Mouse (Mus musculus): ENCODE results near the gene Grasp. TPM values are rescaled to one million over a fixed set of nuclear protein-coding genes. Genes with fewer than 3 reads are reported as not detected.

Gene Grasp
- polyA plus RNA-seq, 1 experiment from 2014 or later = 1.1 TPM

- Histone ChIP-seq H3K4me1 (ENCODE audit: control insufficient read depth, insufficient read depth, low read depth, low read length) (peaks cover 7% of the 10 kb centered on the region), H3K27ac (ENCODE audit: low read depth, low read length) (no peak overlapping the region), H3K36me3 (ENCODE audit: control insufficient read depth, insufficient read depth, low read length) (peaks cover 11% of the 10 kb centered on the region), H3K9me3 (ENCODE audit: control insufficient read depth, low read length) (no peaks in the 10 kb centered on the region), H3K27me3 (replicated peaks; ENCODE audit: control insufficient read depth, insufficient read depth, low read length) (peaks cover 9% of the 10 kb centered on the region), H3K4me2 (ENCODE audit: low read length) (no peak overlapping the region), H3K4me3 (ENCODE audit: low read length) (no peak overlapping the region), H3K9ac (ENCODE audit: low read depth, low read length) (no peak overlapping the region)
- WGBS = 90% methylated on average over 29 of the region's 29 CpGs
- ATAC-seq = no peak
Measured at GRCm38 (mm10) chr15:101270101-101270820, 46.3 kb downstream of the Grasp start.

DNA sequence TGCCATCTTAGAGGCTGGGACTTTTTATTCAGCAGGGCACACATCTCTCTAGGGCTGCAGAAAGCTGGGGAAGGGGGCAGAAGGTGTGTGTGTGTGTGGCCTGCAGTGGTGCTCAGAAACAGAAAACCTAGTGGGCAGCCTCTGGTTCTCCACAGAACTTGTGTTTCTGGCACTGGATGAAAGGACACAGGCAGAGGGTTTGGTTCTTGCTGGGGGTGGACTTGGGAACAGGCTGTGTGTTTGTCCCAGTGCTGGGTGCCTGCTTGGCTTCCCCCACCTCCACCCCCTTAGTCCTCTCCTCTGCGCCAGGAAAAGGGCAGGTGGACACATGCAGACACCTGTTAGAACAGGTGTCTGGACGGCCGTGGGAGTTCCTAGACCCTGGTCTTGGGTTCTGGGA is 47.1 kb downstream of the Grasp start:
- H3K36me3 ChIP-seq (ENCODE audit: control insufficient read depth, insufficient read depth, low read length) = peaks cover 11% of the 10 kb centered on the region
- H3K4me1 ChIP-seq (ENCODE audit: control insufficient read depth, insufficient read depth, low read depth, low read length) = peaks cover 2% of the 10 kb centered on the region
- no peak overlapping the region for H3K27ac ChIP-seq (ENCODE audit: low read depth, low read length)
- no peak overlapping the region for H3K4me3 ChIP-seq (ENCODE audit: low read length)
- ATAC-seq = no peak
- H3K9ac ChIP-seq (ENCODE audit: low read depth, low read length) = no peak overlapping the region
- no peaks in the 10 kb centered on the region for H3K9me3 ChIP-seq (ENCODE audit: control insufficient read depth, low read length)
- no peak overlapping the region for H3K4me2 ChIP-seq (ENCODE audit: low read length)
- peaks cover 6% of the 10 kb centered on the region for H3K27me3 ChIP-seq (replicated peaks; ENCODE audit: control insufficient read depth, insufficient read depth, low read length)
- WGBS = 87% methylated on average over 3 of the region's 3 CpGs

DNA sequence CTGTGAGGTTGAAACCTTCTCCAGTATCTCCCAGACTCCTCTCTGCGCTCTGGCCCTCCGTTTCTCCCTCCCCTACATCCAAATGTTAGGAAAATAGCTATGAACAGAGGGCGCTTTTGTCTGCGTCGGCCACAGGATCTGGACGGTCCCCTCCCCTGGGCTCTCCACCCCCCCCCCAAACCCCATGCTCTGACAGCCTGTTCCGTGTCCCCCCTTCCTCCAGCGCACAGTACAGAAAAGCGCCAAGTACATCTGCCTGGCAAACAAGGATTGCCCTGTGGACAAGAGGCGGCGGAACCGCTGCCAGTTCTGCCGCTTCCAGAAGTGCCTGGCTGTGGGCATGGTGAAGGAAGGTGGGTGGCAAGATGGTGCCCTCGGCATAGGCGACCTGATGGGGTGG is 47.5 kb downstream of the Grasp start:
- Histone ChIP-seq H3K4me3 (ENCODE audit: low read length) (no peak overlapping the region), H3K9me3 (ENCODE audit: control insufficient read depth, low read length) (no peaks in the 10 kb centered on the region), H3K36me3 (ENCODE audit: control insufficient read depth, insufficient read depth, low read length) (peaks cover 11% of the 10 kb centered on the region), H3K4me2 (ENCODE audit: low read length) (no peak overlapping the region), H3K27ac (ENCODE audit: low read depth, low read length) (no peak overlapping the region), H3K9ac (ENCODE audit: low read depth, low read length) (no peak overlapping the region), H3K4me1 (ENCODE audit: control insufficient read depth, insufficient read depth, low read depth, low read length) (no peaks in the 10 kb centered on the region), H3K27me3 (replicated peaks; ENCODE audit: control insufficient read depth, insufficient read depth, low read length) (peaks cover 6% of the 10 kb centered on the region)
- no peak for ATAC-seq
- WGBS = 67% methylated on average over 15 of the region's 15 CpGs

- H3K4me1 ChIP-seq (ENCODE audit: control insufficient read depth, insufficient read depth, low read depth, low read length) = peaks cover 2% of the 10 kb centered on the region; the same call in 1 of the 2 replicates
- ATAC-seq = no peak
- no peaks in the 10 kb centered on the region for H3K9me3 ChIP-seq (ENCODE audit: control insufficient read depth, low read length)
- no peak overlapping the region for H3K4me2 ChIP-seq (ENCODE audit: low read length)
- H3K36me3 ChIP-seq (ENCODE audit: control insufficient read depth, insufficient read depth, low read length) = peaks cover 11% of the 10 kb centered on the region
- H3K27me3 ChIP-seq (replicated peaks; ENCODE audit: control insufficient read depth, insufficient read depth, low read length) = no peaks in the 10 kb centered on the region
- no peak overlapping the region for H3K9ac ChIP-seq (ENCODE audit: low read depth, low read length)
- no peak overlapping the region for H3K27ac ChIP-seq (ENCODE audit: low read depth, low read length)
- no peak overlapping the region for H3K4me3 ChIP-seq (ENCODE audit: low read length)
- 74% methylated on average over 6 of the region's 6 CpGs for WGBS
Measured at GRCm38 (mm10) chr15:101274380-101274779, 50.4 kb downstream of the Grasp start.

DNA sequence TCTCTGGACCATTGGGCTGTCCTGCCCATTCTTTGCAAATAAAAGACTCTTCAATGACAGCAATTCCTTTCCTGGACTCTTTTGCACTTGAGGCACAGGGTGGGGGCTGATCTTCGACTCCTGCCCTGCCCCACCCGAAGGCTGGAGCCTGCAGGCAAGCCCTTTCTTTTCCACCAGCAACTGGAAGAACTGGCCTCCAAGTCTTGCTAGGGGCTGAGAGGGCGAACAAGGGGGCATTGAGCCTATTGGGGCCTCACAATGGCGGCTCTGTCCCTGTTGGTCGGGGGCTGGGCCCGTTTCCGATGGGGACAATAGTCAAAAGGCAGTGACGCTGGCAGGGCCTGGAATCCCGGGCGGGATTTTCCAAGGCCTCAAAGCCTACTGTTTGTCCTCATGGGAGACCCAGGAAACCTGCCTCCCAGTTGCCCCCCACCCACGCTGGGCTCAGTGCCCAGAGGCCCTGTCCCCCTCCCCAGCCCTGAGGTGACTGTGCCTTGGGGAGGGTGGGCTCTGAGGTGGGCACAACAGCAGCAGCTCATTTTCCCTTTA is 53.4 kb downstream of the Grasp start:
- H3K9me3 ChIP-seq (ENCODE audit: control insufficient read depth, low read length) = no peaks in the 10 kb centered on the region
- 20% methylated on average over 11 of the region's 11 CpGs for whole genome bisulfite sequencing
- peak; percentile 86 for ATAC-seq
- peak overlapping the region; percentile 36; the same call in 1 of the 2 replicates for H3K27ac ChIP-seq (ENCODE audit: low read depth, low read length)
- H3K4me2 ChIP-seq (ENCODE audit: low read length) = no peak overlapping the region
- H3K27me3 ChIP-seq (replicated peaks; ENCODE audit: control insufficient read depth, insufficient read depth, low read length) = no peaks in the 10 kb centered on the region
- peaks cover 2% of the 10 kb centered on the region; the same call in 1 of the 2 replicates for H3K4me1 ChIP-seq (ENCODE audit: control insufficient read depth, insufficient read depth, low read depth, low read length)
- H3K9ac ChIP-seq (ENCODE audit: low read depth, low read length) = no peak overlapping the region
- H3K4me3 ChIP-seq (ENCODE audit: low read length) = no peak overlapping the region
- H3K36me3 ChIP-seq (ENCODE audit: control insufficient read depth, insufficient read depth, low read length) = peaks cover 6% of the 10 kb centered on the region; the same call in 1 of the 2 replicates

- Histone ChIP-seq H3K9ac (ENCODE audit: low read depth, low read length) (no peak overlapping the region), H3K27ac (ENCODE audit: low read depth, low read length) (no peak overlapping the region)
Measured at GRCm38 (mm10) chr15:101278589-101278988, 54.6 kb downstream of the Grasp start.

GRCm38 (mm10) chr15:101279430-101279999 is 55.5 kb downstream of the Grasp start:
- H3K9me3 ChIP-seq (ENCODE audit: control insufficient read depth, low read length) = no peaks in the 10 kb centered on the region
- no peaks in the 10 kb centered on the region for H3K36me3 ChIP-seq (ENCODE audit: control insufficient read depth, insufficient read depth, low read length)
- H3K27ac ChIP-seq (ENCODE audit: low read depth, low read length) = no peak overlapping the region
- whole genome bisulfite sequencing = 75% methylated on average over 12 of the region's 12 CpGs
- no peak overlapping the region for H3K4me2 ChIP-seq (ENCODE audit: low read length)
- peaks cover 4% of the 10 kb centered on the region for H3K4me1 ChIP-seq (ENCODE audit: control insufficient read depth, insufficient read depth, low read depth, low read length)
- no peak overlapping the region for H3K4me3 ChIP-seq (ENCODE audit: low read length)
- no peak for ATAC-seq
- no peaks in the 10 kb centered on the region for H3K27me3 ChIP-seq (replicated peaks; ENCODE audit: control insufficient read depth, insufficient read depth, low read length)
- no peak overlapping the region for H3K9ac ChIP-seq (ENCODE audit: low read depth, low read length)

More at GRCm38 (mm10) chr15:101278589-101278988, 54.6 kb downstream of the Grasp start:
- 55% methylated on average over 5 of the region's 5 CpGs for WGBS
- Histone ChIP-seq H3K4me2 (ENCODE audit: low read length) (no peak overlapping the region), H3K4me1 (ENCODE audit: control insufficient read depth, insufficient read depth, low read depth, low read length) (peaks cover 4% of the 10 kb centered on the region), H3K9me3 (ENCODE audit: control insufficient read depth, low read length) (no peaks in the 10 kb centered on the region), H3K36me3 (ENCODE audit: control insufficient read depth, insufficient read depth, low read length) (peaks cover 6% of the 10 kb centered on the region; the same call in 1 of the 2 replicates), H3K27me3 (replicated peaks; ENCODE audit: control insufficient read depth, insufficient read depth, low read length) (no peaks in the 10 kb centered on the region), H3K4me3 (ENCODE audit: low read length) (no peak overlapping the region)
- ATAC-seq = no peak

Small RNAs within 50 kb of the gene (microRNA-seq; reads per million reads assigned to microRNA genes)
- gene Mir6962 = 1.5 reads per million

Other genes with a start within 250 kb of the Grasp start
- not detected in 2 replicates for gene Gm47841, start 176.8 kb upstream of the Grasp start, polyA plus RNA-seq (2015; fragmentation: Nextera tagmentation; extraction: Ambion mirVana)
- 0.06 and 0.09 TPM in 2 replicates for gene Fignl2, start 145.6 kb upstream of the Grasp start, polyA plus RNA-seq (2015; fragmentation: Nextera tagmentation; extraction: Ambion mirVana)
- gene Ankrd33, start 108.4 kb upstream of the Grasp start, polyA plus RNA-seq (2015; fragmentation: Nextera tagmentation; extraction: Ambion mirVana) = not detected in 2 replicates
- 10.2 and 12.7 TPM in 2 replicates for gene Acvrl1, start 95.7 kb upstream of the Grasp start, polyA plus RNA-seq (2015; fragmentation: Nextera tagmentation; extraction: Ambion mirVana)
- gene Acvr1b, start 50.1 kb upstream of the Grasp start, polyA plus RNA-seq (2015; fragmentation: Nextera tagmentation; extraction: Ambion mirVana) = 22.4 and 24.1 TPM in 2 replicates
- gene Nr4a1, start 30.1 kb downstream of the Grasp start, polyA plus RNA-seq (2015; fragmentation: Nextera tagmentation; extraction: Ambion mirVana) = 6.8 and 7.2 TPM in 2 replicates
- 79.6 and 81.3 TPM in 2 replicates for gene Atg101, start 60.1 kb downstream of the Grasp start, polyA plus RNA-seq (2015; fragmentation: Nextera tagmentation; extraction: Ambion mirVana)
- gene 6030408B16Rik, start 69.0 kb downstream of the Grasp start, polyA plus RNA-seq (2015; fragmentation: Nextera tagmentation; extraction: Ambion mirVana) = 0.13 and 0.21 TPM in 2 replicates
- gene Krt80, start 146.0 kb downstream of the Grasp start, polyA plus RNA-seq (2015; fragmentation: Nextera tagmentation; extraction: Ambion mirVana) = 0.25 and 0.38 TPM in 2 replicates
- 1.1 and 1.3 TPM in 2 replicates for gene Krt7, start 186.9 kb downstream of the Grasp start, polyA plus RNA-seq (2015; fragmentation: Nextera tagmentation; extraction: Ambion mirVana)
- gene Krt87, start 214.6 kb downstream of the Grasp start, polyA plus RNA-seq (2015; fragmentation: Nextera tagmentation; extraction: Ambion mirVana) = 1.0 and 1.2 TPM in 2 replicates
- not detected in 2 replicates for gene Krt88, start 223.6 kb downstream of the Grasp start, polyA plus RNA-seq (2015; fragmentation: Nextera tagmentation; extraction: Ambion mirVana)
- gene Krt81, start 239.6 kb downstream of the Grasp start, polyA plus RNA-seq (2015; fragmentation: Nextera tagmentation; extraction: Ambion mirVana) = 0.20 TPM in 1 of 2 replicates, not detected in the other
- 0.10 and 0.12 TPM in 2 replicates for gene Krt86, start 249.3 kb downstream of the Grasp start, polyA plus RNA-seq (2015; fragmentation: Nextera tagmentation; extraction: Ambion mirVana)

All from hindbrain, embryonic 16.5 days (tissue).